Mouse (Mus musculus) left cerebral cortex, adult 11 months (tissue): Measurements from ENCODE around the gene Prkce.
"Not testable (repeated sequence)": the region's sequence is repeated elsewhere in the genome, so short reads cannot be mapped to it uniquely, and the experiment has no call there.

Source experiments
- DNase-seq: peaks from one replicate; pipeline ENCODE4 v3.0.0; 2022; ENCODE audit warnings: low spot score

Gene Prkce

DNA sequence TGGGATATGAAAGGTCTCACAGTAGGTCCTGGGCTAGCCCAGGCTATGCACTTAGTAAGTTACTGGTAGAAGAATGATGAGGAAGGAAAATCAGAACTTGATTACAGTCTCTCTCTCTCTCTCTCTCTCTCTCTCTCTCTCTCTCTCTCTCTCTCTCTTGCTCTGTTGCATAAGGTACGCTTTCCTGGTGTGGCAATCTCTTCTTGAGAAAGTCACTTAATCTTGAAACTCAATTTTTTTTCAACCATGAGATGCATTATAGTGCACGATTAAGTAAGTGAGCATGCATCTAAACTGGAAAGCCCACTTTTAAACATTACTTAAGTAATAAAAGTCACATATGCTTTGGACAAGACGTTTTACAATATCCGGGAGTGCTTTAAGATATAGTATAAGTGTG is 285.3 kb downstream of the Prkce start:
- no peak for DNase-seq

DNA sequence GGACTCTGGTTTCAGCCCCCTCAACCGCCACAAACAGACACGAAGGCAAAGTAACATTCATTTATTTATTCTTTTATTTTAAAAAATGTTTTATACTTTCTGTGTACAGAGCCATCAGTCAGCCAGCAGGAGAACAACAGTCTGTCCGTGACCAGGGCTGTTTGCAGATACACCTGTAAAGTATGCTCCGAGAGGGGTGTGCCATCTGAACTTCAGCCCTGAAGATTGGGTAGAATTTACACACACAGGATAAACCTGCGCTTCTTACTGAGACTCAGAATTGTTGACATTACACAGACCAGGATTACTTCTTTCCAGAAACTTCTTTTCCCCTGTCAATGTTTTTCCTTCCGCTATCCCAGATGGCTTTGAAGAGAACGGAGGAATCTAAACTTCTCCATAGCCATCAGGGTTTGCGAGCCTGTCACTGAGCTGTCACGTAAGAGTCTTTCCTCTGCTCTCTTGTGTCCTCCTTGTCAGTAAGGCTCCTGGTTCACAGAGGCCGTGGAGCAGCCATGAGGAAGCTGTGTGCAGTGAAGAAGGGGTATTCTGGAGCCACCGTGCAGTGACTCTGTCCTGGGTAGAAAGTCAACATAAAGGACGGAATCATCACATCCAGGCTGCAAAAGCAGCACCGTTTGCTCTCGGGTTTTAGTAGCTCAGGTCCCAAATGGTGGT is 286.2 kb downstream of the Prkce start:
- DNase-seq = no peak

DNA sequence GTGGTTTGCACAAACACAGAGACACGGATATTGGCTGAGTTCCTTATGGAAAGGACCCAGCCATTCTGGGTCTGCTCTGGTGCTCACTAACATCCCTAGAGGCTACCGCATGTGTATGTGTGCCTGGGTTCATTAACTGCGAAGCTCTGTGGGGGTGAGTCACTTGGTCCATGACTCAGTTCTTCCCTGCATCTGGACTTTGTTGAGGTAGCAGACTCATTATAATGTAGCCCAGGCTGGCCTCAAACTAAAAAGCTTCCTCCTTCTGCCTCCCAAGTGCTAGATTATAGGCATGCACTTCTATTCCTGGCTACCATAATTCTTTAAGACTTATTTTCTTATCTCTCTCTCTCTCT is 286.7 kb downstream of the Prkce start:
- DNase-seq = no peak

DNA sequence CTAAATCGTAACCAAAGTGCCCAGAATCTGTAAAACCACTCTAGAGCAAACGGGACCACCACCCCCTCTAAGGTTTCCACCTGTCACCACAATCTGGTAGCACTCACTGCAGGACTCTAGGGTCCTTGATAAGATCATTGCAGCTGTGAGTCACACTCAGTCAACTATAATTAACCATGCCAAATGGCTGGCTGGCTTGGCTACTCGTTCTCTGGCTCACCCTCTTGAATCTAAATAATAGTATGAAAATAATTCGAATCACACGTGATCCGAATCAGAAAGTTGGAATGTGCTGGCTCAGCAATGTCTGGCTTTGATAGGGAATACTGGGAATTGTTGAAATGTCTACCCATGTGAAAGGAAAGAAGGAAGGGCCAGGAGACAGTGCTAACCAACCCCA is 288.9 kb downstream of the Prkce start:
- no peak for DNase-seq

DNA sequence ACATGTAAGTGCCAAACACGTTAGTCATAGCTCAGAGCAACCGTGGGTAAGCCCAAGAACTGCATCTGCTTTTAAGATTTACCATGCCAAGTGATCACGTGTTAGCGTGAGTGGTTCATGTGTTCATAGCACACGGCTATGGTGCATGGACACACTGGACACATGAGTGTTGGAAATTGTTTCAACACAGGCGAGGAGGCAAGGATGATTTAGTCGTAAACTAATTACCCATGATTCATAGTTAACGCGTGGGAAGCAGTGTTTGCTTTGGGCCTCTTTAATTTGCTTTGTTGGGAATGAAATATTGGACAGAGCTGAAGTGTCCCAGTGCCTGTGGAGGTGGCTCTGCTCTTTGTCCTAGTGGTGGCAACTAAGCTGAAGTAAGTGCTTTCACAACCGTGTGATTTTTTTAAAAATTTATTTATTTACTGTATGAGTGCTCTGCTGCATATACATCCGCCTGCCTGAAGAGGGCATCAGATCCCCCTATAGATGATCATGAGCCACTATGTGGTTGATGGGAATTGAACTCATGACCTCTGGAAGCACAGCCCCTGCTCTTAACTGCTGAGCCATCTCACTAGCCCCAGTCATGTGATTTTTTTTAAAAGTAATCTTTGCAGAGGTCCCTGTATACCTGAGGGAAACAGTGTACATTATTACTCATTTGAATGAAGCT is 290.9 kb downstream of the Prkce start:
- DNase-seq = no peak

DNA sequence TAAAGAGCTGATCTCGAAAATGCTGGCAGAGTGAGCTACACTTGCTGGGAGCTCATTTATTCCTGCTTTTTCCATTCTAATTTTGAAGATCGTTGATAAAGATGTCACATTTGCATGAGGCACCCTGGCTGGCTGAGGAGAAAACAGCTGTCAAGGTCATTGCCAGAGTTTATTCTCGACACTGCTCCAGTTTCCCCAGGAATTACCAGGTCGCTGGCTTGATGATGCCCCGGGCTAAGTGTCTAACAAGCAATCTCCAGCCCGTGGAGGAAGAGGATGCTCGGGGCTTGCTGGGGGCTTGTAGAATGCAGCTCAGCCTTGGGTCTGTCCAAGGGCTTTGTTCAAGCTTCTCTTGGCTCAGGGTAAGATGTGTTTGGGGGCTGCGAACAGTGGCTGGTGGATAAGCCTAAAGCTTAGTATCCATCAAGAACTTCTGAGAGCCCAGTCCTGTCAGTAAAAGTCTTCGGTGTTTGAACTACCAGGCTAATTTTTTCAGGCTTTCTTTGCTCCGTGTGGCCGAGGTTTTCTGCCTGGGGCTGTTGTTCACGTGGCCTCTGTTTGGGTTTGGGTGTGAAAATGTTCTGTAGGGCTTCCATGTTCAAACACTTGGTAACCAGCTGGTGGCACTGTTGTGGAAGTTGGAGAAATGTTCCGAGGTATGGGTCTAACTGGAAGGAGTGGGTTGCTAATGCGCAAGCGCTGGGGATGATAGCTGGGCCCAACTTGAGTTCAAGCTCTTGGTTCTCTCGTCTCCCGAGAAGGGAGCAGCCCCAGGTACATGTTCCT is 293.3 kb downstream of the Prkce start:
- no peak for DNase-seq

DNA sequence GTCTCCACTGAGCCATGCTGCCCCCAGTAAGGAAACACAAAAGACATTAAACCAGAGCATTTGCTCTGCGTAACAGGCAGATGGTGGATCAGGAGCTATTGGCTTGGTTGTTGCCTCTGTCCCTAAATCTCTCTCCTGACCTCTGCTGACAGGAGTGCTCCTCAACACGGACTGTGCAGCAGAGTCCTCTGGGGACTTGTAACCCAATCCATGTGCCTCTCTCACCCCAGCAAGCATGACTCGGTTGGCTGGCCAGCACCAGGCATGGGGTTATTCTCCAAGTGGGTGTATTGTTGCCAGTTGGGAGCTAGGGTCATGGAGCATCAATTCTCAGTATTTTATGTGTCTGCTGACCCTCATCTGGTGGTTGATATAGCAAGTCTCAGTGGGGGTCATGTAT is 295.8 kb downstream of the Prkce start:
- no peak for DNase-seq

DNA sequence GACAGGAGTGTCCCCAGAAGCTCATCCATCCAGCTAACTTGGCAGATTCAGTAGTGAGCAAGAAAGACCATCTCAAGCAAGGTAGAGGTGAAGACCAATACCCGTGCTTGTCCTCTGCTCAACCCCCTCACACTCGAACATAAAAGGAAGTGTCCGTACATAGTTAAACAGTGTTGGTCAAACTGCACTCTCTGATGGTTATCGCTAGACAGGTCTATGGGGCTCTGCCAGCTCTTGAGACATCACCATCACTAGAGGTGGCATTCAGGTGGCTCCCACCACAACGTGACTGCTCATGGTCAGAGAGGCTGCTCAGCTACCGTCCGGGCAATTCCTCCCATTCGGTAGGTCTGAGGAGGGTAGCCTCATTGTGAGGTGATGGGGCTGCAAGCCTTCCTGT is 296.6 kb downstream of the Prkce start:
- no peak for DNase-seq

DNA sequence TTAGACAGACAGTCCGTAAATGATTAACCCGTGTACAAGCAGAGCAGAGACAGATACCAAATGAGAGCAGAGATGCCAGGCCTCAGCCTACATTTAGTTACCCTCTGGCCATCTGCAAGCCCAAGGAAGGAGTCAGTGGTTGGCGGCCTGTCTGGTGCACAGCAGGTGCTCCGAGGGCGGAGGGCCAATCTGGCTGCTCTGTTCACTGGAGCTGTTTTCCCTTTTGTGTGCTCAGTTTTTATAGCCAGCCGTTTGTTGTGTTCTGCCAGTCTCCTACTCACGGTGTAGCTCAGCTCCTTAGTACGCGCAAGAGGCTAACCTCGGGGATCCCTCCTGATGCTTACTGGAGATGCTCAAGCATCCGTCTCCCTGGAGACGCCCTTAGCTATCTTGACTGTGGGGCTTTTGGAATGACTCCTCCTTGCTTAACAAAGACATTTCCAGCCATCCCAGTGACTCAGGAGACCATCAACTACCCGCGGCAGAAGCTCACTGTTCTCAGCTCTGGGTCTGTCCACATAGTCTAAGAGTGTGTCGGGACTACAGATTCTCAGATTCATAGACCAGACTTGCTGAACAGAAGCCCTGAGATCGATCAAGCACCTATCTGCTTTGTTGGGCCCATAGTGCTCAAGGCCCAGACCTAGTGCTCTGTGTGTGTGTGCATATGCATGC is 297.2 kb downstream of the Prkce start:
- DNase-seq = no peak

DNA sequence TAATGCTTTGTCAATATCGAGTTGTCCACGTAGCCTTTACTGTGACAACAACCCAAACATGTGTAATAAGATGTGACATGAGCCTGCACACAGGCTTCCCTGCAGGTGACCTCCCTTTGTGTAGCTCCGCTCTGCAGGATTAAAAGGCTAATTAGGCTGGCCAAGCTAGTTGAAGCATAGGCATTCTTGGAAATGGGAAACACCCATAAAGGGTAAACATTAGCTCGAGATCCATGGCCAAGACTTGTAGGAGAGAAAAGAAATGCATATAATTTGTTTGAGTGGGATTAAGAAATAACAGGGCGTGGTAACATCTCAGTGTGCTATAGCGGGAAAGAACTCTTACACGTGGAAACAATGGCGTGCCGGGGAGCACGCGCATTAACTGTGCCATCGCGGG is 298.3 kb downstream of the Prkce start:
- DNase-seq = no peak

DNA sequence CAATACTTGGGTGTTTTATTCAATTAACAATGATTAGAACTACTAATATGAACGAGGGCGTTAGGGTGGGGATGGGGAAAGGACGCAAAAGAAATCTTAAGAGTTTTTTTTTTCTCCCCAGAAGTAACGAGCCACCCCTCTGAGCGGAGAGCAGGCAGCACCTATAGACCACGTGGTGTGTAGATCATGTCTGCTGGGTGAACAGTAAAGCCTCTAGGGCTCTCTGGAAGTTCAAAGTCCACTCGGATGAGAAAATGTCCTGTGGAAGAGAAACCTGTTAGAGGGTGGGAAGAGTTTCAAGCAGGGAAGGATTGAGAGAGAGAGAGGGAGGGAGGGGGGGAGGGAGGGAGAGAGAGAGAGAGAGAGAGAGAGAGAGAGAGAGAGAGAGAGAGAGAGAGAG is 298.8 kb downstream of the Prkce start:
- DNase-seq = no peak

DNA sequence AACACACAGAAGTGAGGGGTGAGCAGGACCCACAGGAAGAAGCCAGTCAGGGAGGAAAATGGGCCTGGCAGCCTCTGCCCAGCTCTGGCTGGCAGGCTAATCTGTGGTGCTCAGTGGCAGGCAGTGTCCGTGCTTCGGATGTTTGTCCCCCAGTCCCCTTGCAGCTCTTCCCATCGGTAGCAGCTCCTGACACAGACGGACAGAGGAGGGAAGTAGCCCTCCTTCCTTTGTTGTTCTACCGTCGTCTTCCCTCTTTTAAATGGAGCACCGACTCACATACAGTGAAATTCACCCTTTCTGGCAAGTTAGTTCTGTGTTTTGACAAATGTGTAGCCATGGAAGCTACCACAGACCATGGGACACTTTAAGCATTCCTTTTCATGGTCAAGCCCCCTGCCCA is 299.3 kb downstream of the Prkce start:
- DNase-seq = no peak

DNA sequence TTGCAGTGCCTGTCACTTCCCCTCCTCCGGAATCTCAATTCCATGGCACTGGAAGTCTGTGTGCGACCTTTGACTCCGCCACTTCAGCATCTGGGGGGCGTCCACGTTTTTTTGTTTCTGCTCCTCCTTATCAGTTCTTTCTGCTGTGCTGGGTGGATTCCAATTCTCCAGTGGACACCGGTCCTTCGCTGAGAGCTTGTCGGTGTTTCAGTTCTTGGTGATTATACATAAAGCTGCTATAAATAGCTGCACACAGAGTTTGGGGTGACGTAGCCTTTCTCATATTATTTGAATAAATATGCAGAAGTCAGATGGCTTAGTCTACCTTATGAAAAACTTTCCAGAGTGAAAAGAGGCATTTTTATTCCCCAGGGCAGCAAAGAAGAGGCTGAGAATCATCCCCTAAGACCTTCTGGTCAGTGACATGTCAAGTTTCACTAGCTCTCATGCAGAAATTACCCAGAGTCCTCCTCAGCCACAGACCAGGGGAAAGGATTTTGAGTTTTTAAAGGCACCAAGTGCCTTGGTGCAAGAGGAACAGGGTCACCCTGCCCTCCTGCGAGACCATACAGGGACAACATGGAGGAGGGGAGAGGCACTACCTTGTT is 299.8 kb downstream of the Prkce start:
- DNase-seq = no peak

DNA sequence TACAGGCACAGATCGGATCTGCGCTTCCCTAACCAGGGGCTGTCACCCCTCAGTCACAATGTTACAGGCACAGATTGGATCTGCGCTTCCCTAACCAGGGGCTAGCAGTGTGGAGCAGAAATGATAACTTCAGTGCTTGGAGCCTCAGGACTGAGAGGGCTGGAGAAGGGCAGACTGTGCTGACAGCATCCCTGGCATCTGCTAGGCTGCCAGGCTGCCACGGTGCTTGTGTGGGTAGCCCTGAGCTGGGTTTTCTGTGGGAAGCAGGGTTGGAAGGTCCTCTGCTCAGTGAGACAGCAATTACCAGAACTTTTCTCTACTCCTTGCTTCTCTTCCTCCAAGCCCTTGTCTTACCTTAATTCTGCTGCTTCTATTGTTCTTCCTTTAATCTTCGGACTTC is 300.4 kb downstream of the Prkce start:
- DNase-seq = no peak

DNA sequence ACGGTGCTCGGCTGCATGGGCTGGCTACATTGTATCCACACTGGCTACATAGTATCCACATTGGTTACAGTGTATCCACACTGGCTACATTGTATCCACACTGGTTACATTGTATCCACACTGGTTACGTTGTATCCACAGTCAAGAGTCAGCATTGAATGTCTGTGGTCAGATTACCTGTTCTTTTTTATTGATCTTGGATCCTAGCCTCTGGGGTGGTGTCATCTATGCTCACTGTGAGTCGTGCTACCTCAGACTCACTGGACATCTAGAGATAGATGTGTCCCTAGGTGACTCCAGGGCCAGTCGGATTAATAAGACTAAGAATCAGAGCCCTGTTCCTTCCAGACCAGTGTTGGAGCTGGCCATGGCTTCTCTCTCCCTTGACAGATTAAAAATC is 302.6 kb downstream of the Prkce start:
- no peak for DNase-seq

DNA sequence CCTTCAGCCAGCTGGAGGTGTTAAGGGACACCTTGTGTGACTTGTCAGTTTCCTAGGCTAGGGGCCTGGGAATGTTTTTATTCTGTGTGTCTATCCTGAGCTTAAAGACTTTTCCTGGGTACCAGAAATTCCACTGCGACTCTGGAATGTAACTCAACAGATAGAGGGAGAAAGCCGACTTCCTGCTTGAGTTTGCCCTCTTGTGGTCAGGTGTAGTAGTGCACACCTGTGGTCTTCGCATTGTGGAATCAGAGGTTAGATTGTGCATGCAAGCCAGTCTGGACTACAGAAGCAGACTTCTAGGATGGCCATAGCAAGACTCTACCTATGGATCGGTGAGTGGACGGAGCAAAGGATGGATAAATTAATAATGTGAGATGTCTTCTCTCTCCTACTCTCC is 304.1 kb downstream of the Prkce start:
- DNase-seq = no peak

DNA sequence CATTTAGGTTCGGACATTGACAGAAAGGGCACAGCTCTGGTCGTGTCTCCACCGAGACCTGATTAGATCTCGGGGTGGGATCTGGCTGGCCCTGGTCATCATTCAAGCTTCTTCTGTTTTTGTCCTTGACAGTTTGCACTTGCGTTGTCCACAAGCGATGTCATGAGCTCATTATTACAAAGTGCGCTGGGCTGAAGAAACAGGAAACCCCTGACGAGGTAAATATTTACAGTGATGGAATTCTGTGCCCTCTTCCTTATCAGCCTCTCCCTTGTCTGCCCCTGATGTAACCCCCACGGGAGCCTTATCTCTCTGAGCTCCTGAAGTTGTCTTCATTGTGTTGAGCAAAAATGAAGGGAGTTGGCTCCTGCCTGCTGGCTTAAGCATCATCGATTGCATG is 309.1 kb downstream of the Prkce start:
- DNase-seq = no peak

DNA sequence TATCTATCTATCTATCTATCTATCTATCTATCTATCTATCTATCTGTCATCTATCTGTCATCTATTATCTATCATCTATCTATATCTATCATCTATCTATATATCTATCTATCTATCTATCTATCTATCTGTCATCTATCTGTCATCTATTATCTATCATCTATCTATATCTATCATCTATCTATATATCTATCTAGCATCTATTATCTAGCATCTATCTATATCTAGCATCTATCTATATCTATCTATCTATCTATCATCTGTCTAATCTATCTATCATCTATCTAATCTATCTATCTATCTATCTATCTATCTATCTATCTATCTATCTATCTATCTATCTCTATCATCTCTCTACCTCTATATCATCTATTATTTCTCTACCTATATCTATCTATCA is 309.8 kb downstream of the Prkce start:
- DNase-seq = not testable (repeated sequence)

DNA sequence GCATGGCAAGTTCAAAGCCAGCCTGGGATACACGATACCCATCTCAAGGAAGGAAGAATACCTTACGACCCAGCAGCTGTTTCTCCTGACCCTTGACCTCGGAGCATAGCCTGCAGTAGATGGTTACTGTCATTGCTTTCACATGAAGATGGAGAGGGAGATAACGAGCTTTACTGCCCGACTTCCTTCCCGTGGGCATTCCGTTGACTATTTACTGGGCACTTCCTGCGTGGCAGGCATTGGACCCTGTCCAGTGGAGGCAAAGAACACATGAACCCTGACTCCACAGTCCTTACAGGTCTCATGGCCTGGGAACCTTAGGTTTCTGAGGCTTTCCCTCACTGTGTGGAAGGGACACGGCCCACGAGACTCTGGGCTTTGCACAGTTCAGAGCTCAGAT is 311.8 kb downstream of the Prkce start:
- DNase-seq = no peak

DNA sequence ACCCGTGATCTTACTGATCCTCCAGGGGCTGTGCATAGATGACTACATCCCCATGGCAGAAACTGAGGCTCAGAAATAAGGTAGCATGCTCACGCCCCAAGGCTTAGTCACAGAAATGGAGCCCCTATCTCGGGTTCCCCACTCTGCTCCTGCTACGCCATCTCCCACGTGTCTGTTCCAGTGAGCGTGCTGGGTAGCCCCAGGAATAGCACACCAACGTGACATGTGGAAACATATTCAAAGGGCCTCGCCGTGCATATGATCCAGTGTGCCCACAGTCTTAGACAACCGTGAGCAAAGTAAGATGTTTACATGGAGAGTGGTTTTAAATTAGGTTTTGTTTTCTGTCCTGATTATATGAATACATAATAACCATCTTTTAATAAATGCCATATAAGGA is 315.1 kb downstream of the Prkce start:
- DNase-seq = no peak

DNA sequence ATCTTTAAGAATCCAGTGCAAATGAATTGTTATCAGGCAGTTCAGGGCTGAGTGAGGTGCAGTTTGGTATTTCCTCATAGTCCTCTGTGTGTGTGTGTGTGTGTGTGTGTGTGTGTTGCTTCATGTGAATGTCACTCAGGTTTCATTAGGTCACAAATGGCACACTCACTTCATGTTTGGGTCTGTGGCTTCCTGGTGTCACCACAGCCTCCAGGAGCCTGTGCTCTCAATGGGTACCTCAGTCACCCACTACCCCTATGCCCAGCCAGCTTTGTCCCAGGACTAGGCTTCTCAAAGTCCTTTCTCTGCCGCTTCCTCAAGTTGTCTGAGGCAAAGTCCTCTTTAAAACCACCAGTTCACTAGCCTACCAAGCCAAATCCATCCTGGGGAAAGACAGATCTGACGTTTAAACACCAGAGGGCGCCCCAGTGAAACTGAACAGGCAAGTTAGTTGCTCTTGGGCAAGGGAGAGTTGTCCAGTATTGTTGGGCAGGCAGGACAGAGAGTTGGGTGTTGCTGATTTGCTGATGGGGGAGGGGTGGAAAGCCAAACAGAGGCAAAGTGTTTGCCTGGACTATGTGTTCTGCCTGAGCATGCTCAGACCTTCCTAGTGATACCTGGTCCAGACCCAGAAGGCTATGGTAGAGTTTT is 316.6 kb downstream of the Prkce start:
- peak; percentile 59 for DNase-seq

DNA sequence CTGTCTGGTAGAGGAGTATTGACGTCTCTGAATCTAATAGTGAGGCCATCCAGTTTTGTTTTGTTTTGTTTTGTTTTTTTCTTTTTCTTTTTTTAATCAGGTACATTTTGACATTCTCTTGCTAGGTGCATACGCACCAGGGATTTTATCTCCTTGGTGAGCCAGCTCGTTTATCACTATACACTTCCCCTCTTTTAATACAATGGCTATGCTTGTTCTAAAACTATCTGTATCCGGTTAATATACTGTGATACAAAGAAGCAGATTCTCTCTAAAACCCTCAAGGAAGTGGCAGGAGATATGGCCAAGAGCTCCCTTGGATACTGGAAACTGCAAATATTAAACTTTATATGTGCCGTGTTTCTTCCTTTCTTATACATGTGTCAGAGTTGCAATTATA is 319.1 kb downstream of the Prkce start:
- no peak for DNase-seq
